Mouse (Mus musculus): ENCODE measurements around the gene Zfp936. TPM values are rescaled to one million over a fixed set of nuclear protein-coding genes. Genes with fewer than 3 reads are reported as not detected.

The Zfp936 gene
- not detected for total RNA-seq (2023)

DNA sequence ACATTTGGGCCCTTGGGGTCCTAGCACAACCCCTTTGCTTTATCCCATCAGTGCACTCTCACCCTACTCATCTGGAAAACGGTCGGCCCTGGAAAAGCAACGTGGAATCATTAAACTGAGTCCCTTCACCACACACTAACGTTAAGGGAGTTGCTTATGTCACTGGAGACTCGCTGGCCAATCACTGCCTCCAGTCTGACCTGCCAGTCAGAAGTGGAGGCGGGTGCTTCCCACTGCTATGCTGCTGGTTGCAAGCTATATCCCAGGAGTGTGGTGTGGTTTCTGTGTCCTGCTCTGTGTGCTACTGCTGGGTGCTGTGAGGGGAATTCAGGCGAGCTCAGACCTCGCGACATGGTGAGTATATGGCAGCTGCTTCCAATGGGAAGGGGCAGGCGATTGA is at the start of gene Zfp936:
Gene Zfp936 (plus strand): TSS at position 301 of the 400 bp plus-strand sequence.

Other genes with a start within 250 kb of the Zfp936 start
- not detected for gene Gm2381, start 247.0 kb upstream of the Zfp936 start, total RNA-seq (2023)
- gene Vmn2r63, start 180.4 kb upstream of the Zfp936 start, total RNA-seq (2023) = not detected
- not detected for gene Gm9268, start 95.5 kb upstream of the Zfp936 start, total RNA-seq (2023)
- 10 to 100 TPM; 19.2 to 19.8 TPM for gene Zfp715, start 199.1 kb downstream of the Zfp936 start, total RNA-seq (2023)
- gene Siglecf, start 237.1 kb downstream of the Zfp936 start, total RNA-seq (2023) = 10 to 100 TPM; 10.6 to 12.0 TPM

Measured in neutrophil, adult 59 days (primary cell).